Mouse (Mus musculus): ENCODE data around the gene St5. TPM values are rescaled to one million over a fixed set of nuclear protein-coding genes. Genes with fewer than 3 reads are reported as not detected.
A peak's percentile ranks its signal among the peaks of the same experiment; 100 is the strongest.

Gene St5
- polyA plus RNA-seq, 1 experiment from 2014 or later, result 25.3 TPM

GRCm38 (mm10) chr7:109545255-109545993 is 158.0 kb downstream of the St5 start:
- WGBS (ENCODE audit: insufficient replicate concordance), result 63% methylated on average over 10 of the region's 10 CpGs
- no peak overlapping the region for H3K4me3 ChIP-seq
- peaks cover 44% of the 10 kb centered on the region for H3K36me3 ChIP-seq
- H3K4me1 ChIP-seq, result no peaks in the 10 kb centered on the region; the same call in 1 of the 2 replicates
- no peaks in the 10 kb centered on the region for H3K27me3 ChIP-seq (replicated peaks)
- no peak overlapping the region for H3K27ac ChIP-seq
- H3K9ac ChIP-seq, result no peak overlapping the region
- no peak for ATAC-seq
- H3K4me2 ChIP-seq, result no peak overlapping the region
- H3K9me3 ChIP-seq (replicated peaks), result no peaks in the 10 kb centered on the region

GRCm38 (mm10) chr7:109544792-109545191 is 158.6 kb downstream of the St5 start:
- no peaks in the 10 kb centered on the region for H3K9me3 ChIP-seq (replicated peaks)
- no peak overlapping the region for H3K4me2 ChIP-seq
- H3K27me3 ChIP-seq (replicated peaks), result no peaks in the 10 kb centered on the region
- ATAC-seq, result no peak
- H3K36me3 ChIP-seq, result peaks cover 47% of the 10 kb centered on the region
- H3K9ac ChIP-seq, result no peak overlapping the region
- no peak overlapping the region for H3K27ac ChIP-seq
- H3K4me3 ChIP-seq, result no peak overlapping the region
- no peaks in the 10 kb centered on the region; the same call in 1 of the 2 replicates for H3K4me1 ChIP-seq
- 64% methylated on average over 5 of the region's 5 CpGs for WGBS (ENCODE audit: insufficient replicate concordance)

- Histone ChIP-seq H3K9ac (no peak overlapping the region), H3K36me3 (peaks cover 66% of the 10 kb centered on the region), H3K27ac (no peak overlapping the region), H3K4me3 (no peak overlapping the region), H3K27me3 (replicated peaks) (no peaks in the 10 kb centered on the region), H3K4me1 (no peaks in the 10 kb centered on the region; the same call in 1 of the 2 replicates), H3K4me2 (no peak overlapping the region), H3K9me3 (replicated peaks) (no peaks in the 10 kb centered on the region)
- WGBS (ENCODE audit: insufficient replicate concordance), result 48% methylated on average over 3 of the region's 3 CpGs
- ATAC-seq, result no peak
Observed at GRCm38 (mm10) chr7:109542364-109542628, 161.1 kb downstream of the St5 start.

GRCm38 (mm10) chr7:109541609-109542363 is 161.6 kb downstream of the St5 start:
- ATAC-seq, result no peak
- H3K4me3 ChIP-seq, result no peak overlapping the region
- no peaks in the 10 kb centered on the region for H3K9me3 ChIP-seq (replicated peaks)
- H3K4me2 ChIP-seq, result no peak overlapping the region
- peaks cover 67% of the 10 kb centered on the region for H3K36me3 ChIP-seq
- H3K27me3 ChIP-seq (replicated peaks), result no peaks in the 10 kb centered on the region
- 58% methylated on average over 10 of the region's 10 CpGs for WGBS (ENCODE audit: insufficient replicate concordance)
- H3K27ac ChIP-seq, result no peak overlapping the region
- H3K4me1 ChIP-seq, result no peaks in the 10 kb centered on the region; the same call in 1 of the 2 replicates
- no peak overlapping the region for H3K9ac ChIP-seq

- H3K9me3 ChIP-seq (replicated peaks), result no peaks in the 10 kb centered on the region
- H3K9ac ChIP-seq, result no peak overlapping the region
- peaks cover 68% of the 10 kb centered on the region for H3K36me3 ChIP-seq
- H3K27ac ChIP-seq, result no peak overlapping the region
- H3K4me2 ChIP-seq, result no peak overlapping the region
- no peak overlapping the region for H3K4me3 ChIP-seq
- H3K27me3 ChIP-seq (replicated peaks), result no peaks in the 10 kb centered on the region
- no peaks in the 10 kb centered on the region; the same call in 1 of the 2 replicates for H3K4me1 ChIP-seq
- no peak for ATAC-seq
Observed at GRCm38 (mm10) chr7:109540902-109541301, 162.5 kb downstream of the St5 start.

GRCm38 (mm10) chr7:109536451-109536946 is 166.9 kb downstream of the St5 start:
- H3K4me1 ChIP-seq, result peaks cover 6% of the 10 kb centered on the region; the same call in 1 of the 2 replicates
- H3K9me3 ChIP-seq (replicated peaks), result no peaks in the 10 kb centered on the region
- H3K27ac ChIP-seq, result no peak overlapping the region
- 79% methylated on average over 4 of the region's 4 CpGs for WGBS (ENCODE audit: insufficient replicate concordance)
- H3K4me2 ChIP-seq, result no peak overlapping the region
- H3K9ac ChIP-seq, result no peak overlapping the region
- no peak for ATAC-seq
- no peaks in the 10 kb centered on the region for H3K27me3 ChIP-seq (replicated peaks)
- H3K36me3 ChIP-seq, result peaks cover 62% of the 10 kb centered on the region
- no peak overlapping the region for H3K4me3 ChIP-seq

- no peak overlapping the region for H3K27ac ChIP-seq
- no peaks in the 10 kb centered on the region for H3K27me3 ChIP-seq (replicated peaks)
- H3K4me2 ChIP-seq, result no peak overlapping the region
- H3K9me3 ChIP-seq (replicated peaks), result no peaks in the 10 kb centered on the region
- H3K4me1 ChIP-seq, result peaks cover 6% of the 10 kb centered on the region; the same call in 1 of the 2 replicates
- WGBS (ENCODE audit: insufficient replicate concordance), result 80% methylated on average over 3 of the region's 3 CpGs
- H3K36me3 ChIP-seq, result peaks cover 64% of the 10 kb centered on the region
- no peak for ATAC-seq
- H3K9ac ChIP-seq, result no peak overlapping the region
- H3K4me3 ChIP-seq, result no peak overlapping the region
Observed at GRCm38 (mm10) chr7:109534921-109535320, 168.5 kb downstream of the St5 start.

GRCm38 (mm10) chr7:109533888-109534287 is 169.5 kb downstream of the St5 start:
- 78% methylated on average over 4 of the region's 4 CpGs for WGBS (ENCODE audit: insufficient replicate concordance)

GRCm38 (mm10) chr7:109533129-109533528 is 170.3 kb downstream of the St5 start:
- no peak for ATAC-seq
- Histone ChIP-seq H3K4me2 (no peak overlapping the region), H3K4me1 (peaks cover 6% of the 10 kb centered on the region; the same call in 1 of the 2 replicates), H3K9me3 (replicated peaks) (no peaks in the 10 kb centered on the region), H3K4me3 (no peak overlapping the region), H3K36me3 (peaks cover 56% of the 10 kb centered on the region), H3K27me3 (replicated peaks) (no peaks in the 10 kb centered on the region), H3K27ac (no peak overlapping the region), H3K9ac (no peak overlapping the region)
- WGBS (ENCODE audit: insufficient replicate concordance), result 59% methylated on average over 4 of the region's 4 CpGs

More at GRCm38 (mm10) chr7:109533888-109534287, 169.5 kb downstream of the St5 start:
- Histone ChIP-seq H3K4me3 (no peak overlapping the region), H3K27ac (no peak overlapping the region), H3K4me2 (no peak overlapping the region), H3K9me3 (replicated peaks) (no peaks in the 10 kb centered on the region), H3K27me3 (replicated peaks) (no peaks in the 10 kb centered on the region), H3K9ac (no peak overlapping the region), H3K36me3 (peaks cover 60% of the 10 kb centered on the region), H3K4me1 (peaks cover 6% of the 10 kb centered on the region; the same call in 1 of the 2 replicates)
- no peak for ATAC-seq

- no peak for ATAC-seq
- WGBS (ENCODE audit: insufficient replicate concordance), result 65% methylated on average over 3 of the region's 3 CpGs
- no peak overlapping the region for H3K27ac ChIP-seq
- no peaks in the 10 kb centered on the region for H3K27me3 ChIP-seq (replicated peaks)
- no peaks in the 10 kb centered on the region for H3K9me3 ChIP-seq (replicated peaks)
- no peak overlapping the region for H3K4me2 ChIP-seq
- peaks cover 56% of the 10 kb centered on the region for H3K36me3 ChIP-seq
- H3K4me3 ChIP-seq, result no peak overlapping the region
- peaks cover 6% of the 10 kb centered on the region; the same call in 1 of the 2 replicates for H3K4me1 ChIP-seq
- H3K9ac ChIP-seq, result no peak overlapping the region
Observed at GRCm38 (mm10) chr7:109532691-109533090, 170.7 kb downstream of the St5 start.

GRCm38 (mm10) chr7:109531501-109531900 is 171.9 kb downstream of the St5 start:
- H3K4me3 ChIP-seq, result no peak overlapping the region
- no peak overlapping the region for H3K9ac ChIP-seq
- peaks cover 6% of the 10 kb centered on the region; the same call in 1 of the 2 replicates for H3K4me1 ChIP-seq
- H3K36me3 ChIP-seq, result peaks cover 64% of the 10 kb centered on the region
- no peak overlapping the region for H3K27ac ChIP-seq
- H3K4me2 ChIP-seq, result no peak overlapping the region
- ATAC-seq, result peak; percentile 25; the same call in 1 of the 2 replicates
- WGBS (ENCODE audit: insufficient replicate concordance), result 36% methylated on average over 5 of the region's 5 CpGs
- H3K9me3 ChIP-seq (replicated peaks), result no peaks in the 10 kb centered on the region
- H3K27me3 ChIP-seq (replicated peaks), result no peaks in the 10 kb centered on the region

- ATAC-seq, result no peak
- peaks cover 70% of the 10 kb centered on the region for H3K36me3 ChIP-seq
- peaks cover 6% of the 10 kb centered on the region; the same call in 1 of the 2 replicates for H3K4me1 ChIP-seq
- H3K27me3 ChIP-seq (replicated peaks), result no peaks in the 10 kb centered on the region
- H3K9me3 ChIP-seq (replicated peaks), result no peaks in the 10 kb centered on the region
- no peak overlapping the region for H3K4me2 ChIP-seq
- H3K4me3 ChIP-seq, result no peak overlapping the region
- H3K9ac ChIP-seq, result no peak overlapping the region
- no peak overlapping the region for H3K27ac ChIP-seq
- WGBS (ENCODE audit: insufficient replicate concordance), result 66% methylated on average over 2 of the region's 2 CpGs
Observed at GRCm38 (mm10) chr7:109529741-109530140, 173.7 kb downstream of the St5 start.
